Mouse (Mus musculus) neural tube, embryonic 15.5 days (tissue): ENCODE measurements around the gene Gm9821. TPM values are rescaled to one million over a fixed set of nuclear protein-coding genes. Genes with fewer than 3 reads are reported as not detected.

Experiments
- ATAC-seq: fragments of 200-750 bp; cut with Nextera tagmentation; 2 replicates; pipeline ENCODE4 v1.8.0; 2017; ENCODE audit warnings: mild to moderate bottlenecking, moderate TSS enrichment, moderate library complexity; ENCODE audit not compliant: low FRiP score
- H3K27ac ChIP-seq: fragments of 300-500 bp; sonication (generic); replicated peaks from 2 replicates; pipeline ENCODE4 v1.5.1; 2015; ENCODE audit warnings: mild to moderate bottlenecking, inconsistent platforms
- H3K27me3 ChIP-seq: fragments of 300-500 bp; sonication (generic); replicated peaks from 2 replicates; pipeline ENCODE4 v1.6.1; 2015; ENCODE audit warnings: inconsistent platforms
- H3K36me3 ChIP-seq: fragments of 300-500 bp; sonication (generic); 2 replicates; pipeline ENCODE4 v1.6.1; 2015; ENCODE audit warnings: inconsistent platforms
- H3K4me1 ChIP-seq: fragments of 300-500 bp; sonication (generic); 2 replicates; pipeline ENCODE4 v1.6.1; 2015; ENCODE audit warnings: inconsistent platforms
- H3K4me2 ChIP-seq: fragments of 300-500 bp; sonication (generic); 2 replicates; pipeline ENCODE4 v1.6.1; 2015; ENCODE audit warnings: inconsistent platforms, mild to moderate bottlenecking, moderate library complexity
- H3K4me3 ChIP-seq: fragments of 300-500 bp; sonication (generic); replicated peaks from 2 replicates; pipeline ENCODE4 v1.5.1; 2015; ENCODE audit warnings: mild to moderate bottlenecking, inconsistent platforms
- H3K9ac ChIP-seq: fragments of 300-500 bp; sonication (generic); replicated peaks from 2 replicates; pipeline ENCODE4 v1.6.1; 2015; ENCODE audit warnings: mild to moderate bottlenecking, inconsistent platforms
- H3K9me3 ChIP-seq: fragments of 300-500 bp; sonication (generic); replicated peaks from 2 replicates; pipeline ENCODE4 v1.6.1; 2016; ENCODE audit warnings: inconsistent platforms
- WGBS: fragments of 180-500 bp; shearing (Covaris S2); methylation state at CpG from one replicate; pipeline ENCODE4 v1.1.7; 2015; ENCODE audit warnings: mixed read lengths; 5-methylcytosine and 5-hydroxymethylcytosine counted together
- polyA plus RNA-seq: library from polyadenylated mRNA; unstranded; fragments of >200 nt; fragmentation: Nextera tagmentation; extraction: Ambion mirVana; gene quantifications from 2 replicates; pipeline ENCODE4 v1.2.1, GENCODE M21; 2015

Gm9821 gene
- polyA plus RNA-seq, 1 experiment from 2014 or later: 0.24 TPM

GRCm38 (mm10) chr2:91936154-91936553 is 9.3 kb upstream of the Gm9821 start:
- no peak overlapping the region for H3K9ac ChIP-seq
- no peak overlapping the region for H3K27ac ChIP-seq
- H3K4me3 ChIP-seq: no peak overlapping the region
- peaks cover 21% of the 10 kb centered on the region for H3K4me1 ChIP-seq
- H3K27me3 ChIP-seq: no peaks in the 10 kb centered on the region
- no peak overlapping the region for H3K4me2 ChIP-seq
- no peaks in the 10 kb centered on the region for H3K9me3 ChIP-seq
- ATAC-seq: no peak
- peaks cover 47% of the 10 kb centered on the region for H3K36me3 ChIP-seq
- 92% methylated on average over 7 of the region's 7 CpGs for WGBS

- Histone ChIP-seq H3K4me1 (peaks cover 4% of the 10 kb centered on the region), H3K9me3 (no peaks in the 10 kb centered on the region), H3K27ac (no peak overlapping the region), H3K4me2 (no peak overlapping the region), H3K27me3 (no peaks in the 10 kb centered on the region), H3K36me3 (peaks cover 47% of the 10 kb centered on the region), H3K9ac (no peak overlapping the region), H3K4me3 (no peak overlapping the region)
- 81% methylated on average over 15 of the region's 15 CpGs for WGBS
- ATAC-seq: no peak
Measured at GRCm38 (mm10) chr2:91939303-91939935, 6.1 kb upstream of the Gm9821 start.

- Histone ChIP-seq H3K36me3 (peaks cover 30% of the 10 kb centered on the region), H3K4me1 (peaks cover 27% of the 10 kb centered on the region), H3K9me3 (no peaks in the 10 kb centered on the region), H3K4me2 (no peak overlapping the region), H3K27me3 (no peaks in the 10 kb centered on the region), H3K4me3 (no peak overlapping the region), H3K9ac (no peak overlapping the region), H3K27ac (no peak overlapping the region)
- ATAC-seq: no peak
- 79% methylated on average over 6 of the region's 6 CpGs for WGBS
Measured at GRCm38 (mm10) chr2:91942356-91942755, 3.1 kb upstream of the Gm9821 start.

GRCm38 (mm10) chr2:91944170-91944950 is 1.1 kb upstream of the Gm9821 start:
- peaks cover 10% of the 10 kb centered on the region for H3K36me3 ChIP-seq
- no peak overlapping the region for H3K4me2 ChIP-seq
- H3K27ac ChIP-seq: no peak overlapping the region
- H3K27me3 ChIP-seq: no peaks in the 10 kb centered on the region
- no peak overlapping the region for H3K4me3 ChIP-seq
- 0 out of 2 replicates have a peak overlapping the region, but pooled peaks have one; percentile 2 for H3K9ac ChIP-seq
- peak; percentile 72 for ATAC-seq
- H3K9me3 ChIP-seq: no peaks in the 10 kb centered on the region
- 51% methylated on average over 13 of the region's 13 CpGs for WGBS
- peaks cover 45% of the 10 kb centered on the region for H3K4me1 ChIP-seq

GRCm38 (mm10) chr2:91946836-91947235 is 1.3 kb downstream of the Gm9821 start:
- ATAC-seq: no peak
- H3K27ac ChIP-seq: no peak overlapping the region
- H3K9me3 ChIP-seq: no peaks in the 10 kb centered on the region
- no peaks in the 10 kb centered on the region for H3K36me3 ChIP-seq
- no peak overlapping the region for H3K4me3 ChIP-seq
- WGBS: 41% methylated on average over 6 of the region's 6 CpGs
- H3K9ac ChIP-seq: no peak overlapping the region
- H3K4me2 ChIP-seq: no peak overlapping the region
- no peaks in the 10 kb centered on the region for H3K27me3 ChIP-seq
- peaks cover 60% of the 10 kb centered on the region for H3K4me1 ChIP-seq

GRCm38 (mm10) chr2:91947397-91948150 is 2.1 kb downstream of the Gm9821 start:
- no peak for ATAC-seq
- Histone ChIP-seq H3K36me3 (no peaks in the 10 kb centered on the region), H3K9ac (no peak overlapping the region), H3K27ac (peak overlapping the region; percentile 23; the same call in 1 of the 2 replicates), H3K4me1 (peaks cover 60% of the 10 kb centered on the region), H3K9me3 (no peaks in the 10 kb centered on the region), H3K27me3 (no peaks in the 10 kb centered on the region), H3K4me3 (no peak overlapping the region), H3K4me2 (no peak overlapping the region)
- 54% methylated on average over 11 of the region's 11 CpGs for WGBS

GRCm38 (mm10) chr2:91948151-91948509 is 2.6 kb downstream of the Gm9821 start:
- peaks cover 60% of the 10 kb centered on the region for H3K4me1 ChIP-seq
- no peak for ATAC-seq
- H3K9me3 ChIP-seq: no peaks in the 10 kb centered on the region
- H3K4me3 ChIP-seq: no peak overlapping the region
- WGBS: 77% methylated on average over 6 of the region's 6 CpGs
- H3K9ac ChIP-seq: no peak overlapping the region
- peak overlapping the region; percentile 23; the same call in 1 of the 2 replicates for H3K27ac ChIP-seq
- H3K27me3 ChIP-seq: no peaks in the 10 kb centered on the region
- no peak overlapping the region for H3K4me2 ChIP-seq
- H3K36me3 ChIP-seq: no peaks in the 10 kb centered on the region

- Histone ChIP-seq H3K9ac (no peak overlapping the region), H3K9me3 (no peaks in the 10 kb centered on the region), H3K4me2 (no peak overlapping the region), H3K36me3 (no peaks in the 10 kb centered on the region), H3K27me3 (no peaks in the 10 kb centered on the region), H3K4me1 (peaks cover 66% of the 10 kb centered on the region), H3K4me3 (no peak overlapping the region), H3K27ac (peak overlapping the region; percentile 67; the same call in 1 of the 2 replicates)
- WGBS: 67% methylated on average over 3 of the region's 3 CpGs
- ATAC-seq: no peak
Measured at GRCm38 (mm10) chr2:91948792-91949241, 3.3 kb downstream of the Gm9821 start.

GRCm38 (mm10) chr2:91949411-91950274 is 4.1 kb downstream of the Gm9821 start:
- WGBS: 68% methylated on average over 17 of the region's 17 CpGs
- Histone ChIP-seq H3K9ac (0 out of 2 replicates have a peak overlapping the region, but pooled peaks have one; percentile 4), H3K36me3 (no peaks in the 10 kb centered on the region), H3K27ac (peak overlapping the region; percentile 67), H3K4me2 (peak overlapping the region; percentile 29), H3K27me3 (no peaks in the 10 kb centered on the region), H3K4me1 (peaks cover 63% of the 10 kb centered on the region), H3K9me3 (no peaks in the 10 kb centered on the region), H3K4me3 (no peak overlapping the region)
- 0 out of 2 replicates have a peak, but pooled peaks have one; percentile 15 for ATAC-seq

- ATAC-seq: peak; percentile 35
Measured at GRCm38 (mm10) chr2:91950275-91951085, 5.0 kb downstream of the Gm9821 start.

More at GRCm38 (mm10) chr2:91950275-91951085, 5.0 kb downstream of the Gm9821 start:
- Histone ChIP-seq H3K36me3 (no peaks in the 10 kb centered on the region), H3K4me1 (peaks cover 62% of the 10 kb centered on the region), H3K27ac (peak overlapping the region; percentile 67), H3K4me3 (no peak overlapping the region), H3K9me3 (no peaks in the 10 kb centered on the region), H3K4me2 (peak overlapping the region; percentile 29), H3K27me3 (no peaks in the 10 kb centered on the region), H3K9ac (0 out of 2 replicates have a peak overlapping the region, but pooled peaks have one; percentile 4)
- WGBS: 16% methylated on average over 15 of the region's 15 CpGs
